Mouse (Mus musculus) heart, embryonic 11.5 days (tissue): ENCODE measurements around the gene Gm10681. TPM values are rescaled to one million over a fixed set of nuclear protein-coding genes. Genes with fewer than 3 reads are reported as not detected.
"Not testable (repeated sequence)": the region's sequence is repeated elsewhere in the genome, so short reads cannot be mapped to it uniquely, and the experiment has no call there.

Source experiments
- ATAC-seq: fragments of 200-750 bp; cut with Nextera tagmentation; replicated peaks from 2 replicates; pipeline ENCODE4 v1.8.0; 2017; ENCODE audit warnings: moderate library complexity; ENCODE audit not compliant: insufficient number of reproducible peaks, low FRiP score, low TSS enrichment
- H3K27ac ChIP-seq: fragments of 300-500 bp; sonication (generic); 2 replicates; pipeline ENCODE4 v1.5.1; 2014; ENCODE audit warnings: mild to moderate bottlenecking, low read depth, low read length
- H3K27me3 ChIP-seq: fragments of 300-500 bp; sonication (generic); 2 replicates; pipeline ENCODE4 v1.6.1; 2014; ENCODE audit warnings: mild to moderate bottlenecking, low read length, mixed read lengths; ENCODE audit not compliant: control insufficient read depth, insufficient read depth
- H3K36me3 ChIP-seq: fragments of 300-500 bp; sonication (generic); 2 replicates; pipeline ENCODE4 v1.6.1; 2014; ENCODE audit warnings: mild to moderate bottlenecking, low read length, moderate library complexity, mixed read lengths; ENCODE audit not compliant: control insufficient read depth, insufficient read depth
- H3K4me1 ChIP-seq: fragments of 300-500 bp; sonication (generic); 2 replicates; pipeline ENCODE4 v1.6.1; 2014; ENCODE audit warnings: low read length; ENCODE audit not compliant: control insufficient read depth, insufficient read depth
- H3K4me2 ChIP-seq: fragments of 300-500 bp; sonication (generic); 2 replicates; pipeline ENCODE4 v1.6.1; 2014; ENCODE audit warnings: mild to moderate bottlenecking, moderate library complexity
- H3K4me3 ChIP-seq: fragments of 300-500 bp; sonication (generic); 2 replicates; pipeline ENCODE4 v1.5.1; 2014; ENCODE audit warnings: low read depth, low read length
- H3K9ac ChIP-seq: fragments of 300-500 bp; sonication (generic); 2 replicates; pipeline ENCODE4 v1.6.1; 2014; ENCODE audit warnings: mild to moderate bottlenecking, low read depth, low read length, moderate library complexity
- H3K9me3 ChIP-seq: fragments of 300-500 bp; sonication (generic); replicated peaks from 2 replicates; pipeline ENCODE4 v1.6.1; 2016; ENCODE audit warnings: low read length; ENCODE audit not compliant: control insufficient read depth
- WGBS: fragments of 180-500 bp; shearing (Covaris S2); extraction: QIAGEN DNeasy Blood & Tissue Kit; methylation state at CpG from one replicate; pipeline ENCODE4 v1.1.7; 2014; ENCODE audit not compliant: insufficient replicate concordance; 5-methylcytosine and 5-hydroxymethylcytosine counted together
- polyA plus RNA-seq: library from polyadenylated mRNA; unstranded; fragments of >200 nt; fragmentation: Nextera tagmentation; extraction: Ambion mirVana; gene quantifications from 2 replicates; pipeline ENCODE4 v1.2.1, GENCODE M21; 2014

Gene Gm10681
- not detected in 2 replicates for polyA plus RNA-seq

- Histone ChIP-seq H3K4me1 (no peaks in the 10 kb centered on the region), H3K36me3 (no peaks in the 10 kb centered on the region), H3K27me3 (no peaks in the 10 kb centered on the region), H3K4me2 (no peak within 1 kb of the TSS), H3K9ac (no peak within 1 kb of the TSS), H3K9me3 (no peaks in the 10 kb centered on the region), H3K27ac (no peak within 1 kb of the TSS), H3K4me3 (no peak within 1 kb of the TSS)
- no peak for ATAC-seq
Observed at GRCm38 (mm10) chr3:98588707-98589106, at the start of gene Gm10681. Gene Gm10681 (minus strand): TSS chr3:98588807.

GRCm38 (mm10) chr3:98635145-98635544 is 46.5 kb upstream of the Gm10681 start:
- Histone ChIP-seq H3K4me1 (no peaks in the 10 kb centered on the region), H3K27me3 (no peaks in the 10 kb centered on the region), H3K27ac (no peak overlapping the region), H3K36me3 (no peaks in the 10 kb centered on the region), H3K4me2 (no peak overlapping the region), H3K9ac (no peak overlapping the region), H3K9me3 (no peaks in the 10 kb centered on the region), H3K4me3 (no peak overlapping the region)
- ATAC-seq: no peak
- 80% methylated on average over 1 of the region's 1 CpGs for WGBS

GRCm38 (mm10) chr3:98630152-98630551 is 41.5 kb upstream of the Gm10681 start, which contains the start of gene Hsd3b5:
Gene Hsd3b5 (minus strand): TSS chr3:98630252.
- ATAC-seq: no peak
- Histone ChIP-seq H3K9ac (no peak within 1 kb of the TSS), H3K27ac (no peak within 1 kb of the TSS), H3K4me2 (no peak within 1 kb of the TSS), H3K36me3 (no peaks in the 10 kb centered on the region), H3K27me3 (no peaks in the 10 kb centered on the region), H3K4me1 (no peaks in the 10 kb centered on the region), H3K4me3 (no peak within 1 kb of the TSS), H3K9me3 (no peaks in the 10 kb centered on the region)

- H3K36me3 ChIP-seq: no peaks in the 10 kb centered on the region
- H3K9ac ChIP-seq: no peak overlapping the region
- no peaks in the 10 kb centered on the region for H3K9me3 ChIP-seq
- H3K27me3 ChIP-seq: no peaks in the 10 kb centered on the region
- no peak for ATAC-seq
- no peaks in the 10 kb centered on the region for H3K4me1 ChIP-seq
- no peak overlapping the region for H3K27ac ChIP-seq
- H3K4me2 ChIP-seq: no peak overlapping the region
- 67% methylated on average over 3 of the region's 3 CpGs for WGBS
- no peak overlapping the region for H3K4me3 ChIP-seq
Observed at GRCm38 (mm10) chr3:98629633-98630032, 41.0 kb upstream of the Gm10681 start.

GRCm38 (mm10) chr3:98616786-98617185 is 28.2 kb upstream of the Gm10681 start:
- H3K27me3 ChIP-seq: not testable (repeated sequence)
- WGBS: 80% methylated on average over 1 of the region's 1 CpGs

GRCm38 (mm10) chr3:98616244-98616643 is 27.6 kb upstream of the Gm10681 start:
- H3K9me3 ChIP-seq, ATAC-seq, H3K9ac ChIP-seq, H3K4me2 ChIP-seq, H3K27me3 ChIP-seq, H3K4me1 ChIP-seq, H3K4me3 ChIP-seq, H3K36me3 ChIP-seq, H3K27ac ChIP-seq: not testable (repeated sequence)
- 19% methylated on average over 2 of the region's 2 CpGs for WGBS

More at GRCm38 (mm10) chr3:98616786-98617185, 28.2 kb upstream of the Gm10681 start:
- not testable (repeated sequence) for H3K9ac ChIP-seq, H3K36me3 ChIP-seq, H3K4me2 ChIP-seq, H3K4me3 ChIP-seq, H3K9me3 ChIP-seq, H3K27ac ChIP-seq, H3K4me1 ChIP-seq, ATAC-seq

- not testable (repeated sequence) for ATAC-seq, H3K27me3 ChIP-seq, H3K4me2 ChIP-seq, H3K9me3 ChIP-seq, H3K9ac ChIP-seq, H3K4me3 ChIP-seq, H3K27ac ChIP-seq, H3K36me3 ChIP-seq, H3K4me1 ChIP-seq
- WGBS: 61% methylated on average over 2 of the region's 2 CpGs
Observed at GRCm38 (mm10) chr3:98614406-98614927, 25.9 kb upstream of the Gm10681 start.

- no peaks in the 10 kb centered on the region for H3K36me3 ChIP-seq
- H3K4me1 ChIP-seq: no peaks in the 10 kb centered on the region
- no peaks in the 10 kb centered on the region for H3K9me3 ChIP-seq
- no peaks in the 10 kb centered on the region for H3K27me3 ChIP-seq
- no peak overlapping the region for H3K27ac ChIP-seq
- no peak for ATAC-seq
- H3K4me2 ChIP-seq: no peak overlapping the region
- no peak overlapping the region for H3K9ac ChIP-seq
- no peak overlapping the region for H3K4me3 ChIP-seq
Observed at GRCm38 (mm10) chr3:98613963-98614362, 25.4 kb upstream of the Gm10681 start.

- H3K27me3 ChIP-seq, H3K4me1 ChIP-seq, ATAC-seq: not testable (repeated sequence)
Observed at GRCm38 (mm10) chr3:98613540-98613939, 24.9 kb upstream of the Gm10681 start.

More at GRCm38 (mm10) chr3:98613540-98613939, 24.9 kb upstream of the Gm10681 start:
- not testable (repeated sequence) for H3K27ac ChIP-seq, H3K4me2 ChIP-seq, H3K4me3 ChIP-seq, H3K9me3 ChIP-seq, H3K36me3 ChIP-seq, H3K9ac ChIP-seq
